Mouse (Mus musculus) frontal cortex, adult 2 months (tissue): Measurements from ENCODE around the gene Ankrd35. TPM values are rescaled to one million over a fixed set of nuclear protein-coding genes. Genes with fewer than 3 reads are reported as not detected.
"Not testable (repeated sequence)": the region's sequence is repeated elsewhere in the genome, so short reads cannot be mapped to it uniquely, and the experiment has no call there.

ENCODE experiments used
- DNase-seq, 2 experiments: peaks; one replicate each; pipeline ENCODE4 v3.0.0; 2022; ENCODE audit warnings: low spot score in 1 of 2; ENCODE audit errors: extremely low spot score in 1 of 2
- polyA plus RNA-seq: library from polyadenylated mRNA; depleted of rRNA; stranded (reverse); fragments of >200 nt; gene quantifications from 2 replicates; pipeline ENCODE4 v1.2.3, GENCODE M21; 2012

Ankrd35 gene
- polyA plus RNA-seq, 1 experiment, result 9.8 TPM

GRCm38 (mm10) chr3:96668424-96669067 is 1.4 kb upstream of the Ankrd35 start:
- no peak for DNase-seq

GRCm38 (mm10) chr3:96671519-96671918 is 1.6 kb downstream of the Ankrd35 start:
- no peak for DNase-seq

DNA sequence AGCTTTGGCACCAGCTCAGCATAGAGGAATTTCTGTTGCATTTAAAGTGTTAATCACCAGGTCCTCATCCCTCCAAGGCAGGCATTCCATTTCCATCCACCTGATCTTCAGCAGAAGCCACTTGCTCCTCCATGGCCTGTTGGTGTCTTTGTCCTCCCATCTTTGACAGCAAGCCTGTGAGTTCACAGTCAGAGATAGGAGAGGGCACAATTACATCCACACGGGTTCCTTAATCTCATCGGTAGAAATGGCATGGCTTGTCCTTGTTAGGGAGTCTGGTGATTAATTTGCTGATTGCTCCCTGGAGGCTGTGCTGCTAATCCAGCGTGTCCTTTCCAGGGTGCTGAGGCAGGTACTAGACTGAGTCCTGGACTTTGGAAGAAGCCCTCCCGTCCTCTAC is 3.6 kb downstream of the Ankrd35 start:
- no peak for DNase-seq

DNA sequence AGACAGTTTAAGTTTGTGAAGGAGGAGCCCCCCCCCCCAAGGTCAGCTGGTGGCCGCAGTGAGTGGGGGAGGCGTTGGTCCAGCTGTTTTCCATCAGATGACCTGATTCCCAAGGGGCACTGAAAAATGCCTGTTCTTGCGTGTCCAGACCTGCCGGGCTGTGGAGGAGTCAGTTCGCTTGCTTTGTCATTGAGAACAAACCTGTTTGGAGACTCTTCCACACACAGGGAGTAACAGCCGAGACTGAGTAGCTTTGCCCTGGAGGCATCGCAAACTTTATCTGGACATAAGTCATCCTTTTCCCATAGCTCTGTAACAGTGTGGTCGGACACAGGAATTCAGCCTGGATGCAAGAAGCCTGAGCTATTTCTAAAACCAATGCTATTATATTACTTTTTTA is 4.5 kb downstream of the Ankrd35 start:
- DNase-seq, result no peak

DNA sequence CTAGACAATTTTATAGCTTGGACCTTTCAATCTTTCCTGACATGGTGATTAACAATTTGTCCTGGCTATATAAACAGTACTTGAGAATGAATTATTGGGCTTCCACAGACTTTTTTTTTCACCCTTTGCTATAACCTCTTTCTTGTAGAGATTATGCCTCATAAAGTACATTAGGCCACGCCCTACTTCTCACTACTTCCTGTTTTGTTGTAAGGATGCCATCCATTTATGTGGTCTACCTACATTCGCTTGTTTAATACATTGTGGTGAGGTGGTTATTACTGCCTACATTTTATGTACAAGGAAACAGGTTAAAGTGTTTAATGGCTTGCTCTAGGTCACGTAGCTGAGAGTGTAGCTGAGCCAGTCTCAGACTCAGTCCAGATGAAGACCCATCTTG is 5.2 kb downstream of the Ankrd35 start:
- DNase-seq, result no peak

DNA sequence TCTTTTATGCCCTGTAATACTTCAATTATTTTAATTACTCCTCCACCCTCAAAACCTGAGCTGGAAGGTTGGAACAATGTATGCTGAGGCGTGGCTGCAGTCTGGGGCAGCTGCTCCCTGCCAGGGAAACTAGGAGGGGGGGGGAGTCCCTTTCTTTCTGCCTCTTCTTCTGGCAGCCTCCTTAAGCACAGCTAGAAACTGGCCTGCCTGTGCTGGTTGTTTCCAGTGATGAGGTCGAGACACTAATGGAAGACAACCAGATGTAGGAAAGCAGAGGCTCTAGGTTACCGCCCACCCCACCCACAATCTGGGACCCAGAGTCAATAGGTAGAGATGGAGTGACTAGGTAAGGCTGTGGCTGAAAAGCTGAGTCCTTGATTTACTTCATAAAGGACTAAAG is 5.8 kb downstream of the Ankrd35 start:
- no peak for DNase-seq

DNA sequence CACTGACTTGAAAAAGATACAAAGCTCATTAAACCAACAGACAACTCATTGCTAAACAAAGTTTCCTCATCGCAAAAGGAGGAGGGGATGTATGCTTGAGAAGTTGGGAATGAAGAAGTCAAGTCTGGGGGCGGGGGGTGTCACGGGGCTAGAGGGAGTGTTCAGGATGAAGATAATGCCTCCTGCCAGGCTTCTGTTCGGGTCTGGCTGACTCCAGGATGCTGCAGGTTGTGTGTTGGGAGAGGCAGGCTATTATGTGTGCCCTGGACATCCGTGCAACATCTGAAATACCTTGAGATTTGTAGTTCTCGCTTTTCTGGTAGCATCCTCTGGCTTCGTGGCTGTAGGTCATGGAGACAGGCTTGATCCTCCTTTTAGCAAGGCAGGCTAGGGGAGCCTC is 8.5 kb downstream of the Ankrd35 start:
- no peak for DNase-seq

GRCm38 (mm10) chr3:96679159-96679674 is 9.3 kb downstream of the Ankrd35 start:
- DNase-seq, result no peak

DNA sequence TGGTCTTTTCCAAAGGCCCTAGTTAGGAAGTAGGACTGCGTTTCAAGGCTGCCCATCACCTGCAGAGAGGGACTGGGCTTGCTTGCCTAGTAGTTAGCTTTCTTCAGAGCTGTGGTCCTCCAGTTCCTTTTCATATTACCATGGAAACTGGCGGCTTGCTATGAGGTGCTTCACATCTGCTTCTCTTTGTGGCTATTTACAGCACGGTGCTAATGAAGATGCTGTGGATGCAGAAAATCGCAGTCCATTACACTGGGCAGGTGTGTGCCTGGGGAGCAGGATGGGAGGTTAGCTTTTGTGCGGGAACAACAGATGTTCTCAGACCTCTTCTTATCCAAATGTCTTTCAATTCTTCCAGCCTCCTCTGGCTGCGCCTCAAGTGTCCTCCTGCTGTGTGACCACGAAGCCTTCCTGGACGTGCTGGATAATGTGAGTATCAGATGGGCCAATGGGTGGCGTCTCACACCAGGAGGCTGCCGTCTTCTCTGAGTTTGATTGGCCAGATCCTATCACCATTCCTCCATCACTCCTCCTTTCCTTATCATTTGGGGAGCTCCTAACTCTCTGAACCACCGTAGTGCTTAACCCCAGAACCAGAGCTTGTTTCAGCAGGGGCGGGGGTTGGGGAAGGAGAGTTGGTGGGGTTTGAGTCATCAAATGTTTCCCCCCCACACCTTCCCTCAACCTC is 10.5 kb downstream of the Ankrd35 start:
- no peak for DNase-seq

- DNase-seq, result no peak
These were observed 13.6 kb downstream of the Ankrd35 start for GRCm38 (mm10) chr3:96683496-96683895.

DNA sequence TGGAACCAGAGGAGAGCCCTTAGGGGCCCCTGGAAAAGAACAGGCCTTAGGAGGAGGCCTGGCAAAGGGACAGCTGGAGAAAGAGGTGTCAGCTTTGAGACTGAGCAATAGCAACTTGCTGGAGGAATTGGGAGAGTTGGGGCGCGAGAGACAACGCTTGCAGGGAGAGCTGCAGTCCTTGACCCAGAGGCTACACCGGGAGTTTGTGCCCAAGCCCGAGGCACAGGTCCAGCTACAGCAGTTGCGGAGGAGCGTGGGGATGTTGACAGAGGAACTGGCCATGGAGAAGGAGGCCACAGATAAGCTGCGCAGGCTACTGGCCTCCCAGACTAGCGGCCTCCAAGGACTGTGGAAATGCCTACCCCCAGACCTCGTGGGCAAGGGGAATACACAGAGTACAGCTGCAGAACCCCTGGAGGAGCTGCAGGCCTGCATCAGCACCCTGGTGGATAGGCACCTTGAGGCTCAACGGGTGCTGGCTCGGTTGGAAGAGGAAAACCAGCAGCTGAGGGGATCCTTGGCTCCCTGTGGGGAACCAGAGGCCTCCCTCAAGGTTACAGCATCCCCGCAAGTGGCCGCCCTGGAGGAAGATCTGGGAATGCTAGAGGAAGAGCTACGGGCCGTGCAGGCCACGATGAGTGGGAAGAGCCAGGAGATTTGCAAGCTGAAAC is 14.4 kb downstream of the Ankrd35 start:
- no peak for DNase-seq

DNA sequence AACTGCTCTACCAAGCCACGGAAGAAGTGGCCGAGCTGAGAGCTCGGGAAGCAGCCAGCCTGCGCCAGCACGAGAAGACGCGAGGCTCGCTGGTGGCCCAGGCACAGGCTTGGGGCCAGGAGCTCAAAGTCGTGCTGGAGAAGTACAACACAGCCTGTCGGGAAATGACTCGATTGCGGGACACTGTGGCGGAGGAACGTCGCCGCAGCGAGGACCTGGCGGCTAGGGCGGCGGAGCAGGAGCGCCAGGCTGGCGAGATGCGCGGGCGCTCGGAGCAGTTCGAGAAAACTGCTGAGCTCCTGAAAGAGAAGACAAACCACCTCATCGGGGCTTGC is 14.9 kb downstream of the Ankrd35 start:
- no peak for DNase-seq

DNA sequence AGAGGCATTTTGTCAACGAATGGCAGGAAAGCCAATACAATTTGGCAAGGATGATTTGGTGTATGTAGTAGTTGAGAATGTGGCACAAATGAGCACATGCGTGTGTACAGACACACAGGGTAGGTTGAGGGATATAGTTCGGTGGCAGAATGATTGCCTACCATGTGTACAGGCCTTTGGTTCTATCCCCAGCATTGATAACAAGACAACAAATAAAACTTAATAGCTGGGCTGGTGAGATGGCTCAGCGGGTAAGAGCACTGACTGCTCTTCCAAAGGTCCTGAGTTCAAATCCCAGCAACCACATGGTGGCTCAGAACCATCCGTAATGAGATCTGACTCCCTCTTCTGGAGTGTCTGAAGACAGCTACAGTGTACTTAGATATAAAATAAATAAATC is 16.1 kb downstream of the Ankrd35 start:
- not testable (repeated sequence) for DNase-seq

- no peak for DNase-seq
These were observed 18.9 kb downstream of the Ankrd35 start for GRCm38 (mm10) chr3:96688854-96689253.

DNA sequence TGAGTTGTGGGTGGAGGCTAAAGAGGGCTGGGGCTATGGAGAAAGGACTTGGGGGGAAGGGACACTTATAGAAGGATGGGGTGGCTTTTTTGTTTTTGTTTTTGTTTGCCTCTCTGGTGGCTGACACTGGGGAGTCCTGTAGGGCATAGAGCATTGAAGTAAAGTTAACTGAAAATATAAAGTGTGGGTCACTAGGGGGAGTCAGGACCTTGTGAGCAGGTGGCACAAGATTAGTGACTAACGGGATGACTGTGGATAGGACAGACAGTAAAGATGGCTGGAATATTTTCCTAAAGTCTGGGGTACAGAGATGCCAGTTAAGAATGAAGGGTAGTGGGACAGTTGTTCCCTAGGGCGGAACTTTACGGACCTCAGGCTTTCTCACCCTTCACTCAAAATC is 20.4 kb downstream of the Ankrd35 start:
- DNase-seq, result no peak

DNA sequence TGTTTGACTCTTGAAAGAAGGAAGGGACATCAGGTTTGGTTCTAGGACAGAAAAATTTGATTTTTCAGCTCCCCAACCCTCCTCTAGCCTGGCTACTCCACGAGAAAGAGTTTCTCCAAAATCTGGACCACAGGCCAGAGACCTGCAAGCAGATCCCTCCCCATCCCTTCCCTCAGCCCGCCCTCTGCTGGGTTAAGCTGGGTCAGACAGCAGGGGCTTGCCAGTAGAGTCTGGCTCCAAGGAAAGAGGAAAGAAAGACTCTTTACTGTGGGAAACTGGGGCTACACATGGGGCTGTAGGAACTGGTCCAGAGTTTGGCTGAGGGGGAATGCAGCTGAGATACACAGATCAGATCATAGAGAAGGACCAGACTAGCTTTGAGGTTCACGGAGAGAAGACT is 22.6 kb downstream of the Ankrd35 start:
- DNase-seq, result no peak

DNA sequence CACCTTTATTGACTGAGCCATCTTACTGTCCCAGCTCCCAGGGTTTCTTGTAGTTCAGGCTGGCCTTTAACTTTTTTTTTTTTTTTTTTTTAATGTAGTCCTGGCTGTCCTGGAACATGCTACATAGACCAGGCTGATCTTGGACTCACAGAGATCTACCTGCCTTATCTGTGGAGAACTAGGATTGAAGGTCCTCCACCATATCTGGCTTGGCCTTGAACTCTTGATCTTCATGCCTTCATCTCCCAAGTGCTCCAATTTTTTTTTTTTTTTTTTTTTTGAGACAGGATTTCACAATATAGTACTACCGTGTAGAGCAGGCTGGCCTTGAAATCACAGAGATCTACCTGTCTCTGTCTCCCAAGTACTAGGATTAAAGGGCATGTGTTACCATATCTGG is 23.6 kb downstream of the Ankrd35 start:
- DNase-seq, result no peak

DNA sequence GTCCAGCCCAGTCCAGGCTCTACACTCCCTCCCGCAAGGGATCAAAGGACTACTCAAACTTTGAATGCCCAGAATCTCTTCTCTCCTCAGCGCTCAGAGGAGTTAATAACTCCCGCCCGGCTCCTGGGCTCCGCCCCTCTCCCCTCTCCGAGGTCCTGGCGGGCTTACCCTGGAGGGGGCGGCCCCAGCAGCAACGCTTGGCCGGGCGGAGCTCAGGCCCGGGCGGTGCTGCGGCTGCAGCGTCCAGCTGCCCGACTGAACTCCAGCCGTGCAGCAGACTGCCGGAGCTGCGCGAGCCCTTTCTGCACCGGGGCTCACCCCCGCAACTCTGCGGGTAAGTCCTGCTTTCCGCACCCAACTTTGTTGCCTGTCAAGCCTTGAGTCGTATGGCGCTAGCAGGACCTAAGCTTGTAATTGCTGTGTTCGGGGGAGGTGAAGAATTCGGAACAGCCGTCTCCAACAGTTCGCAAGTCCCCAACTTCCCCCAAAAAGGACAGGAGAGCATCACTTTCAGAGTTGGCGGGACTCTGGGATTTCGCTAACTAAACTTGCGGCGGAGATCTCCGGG is 26.4 kb downstream of the Ankrd35 start, which contains the start of gene Pias3:
Gene Pias3 (plus strand): TSS at position 187 of the 568 bp plus-strand sequence.
- DNase-seq, result peak in 1 of 2 experiments; percentile 53

- peak; percentile 56 to 77 for DNase-seq
These were observed 27.1 kb downstream of the Ankrd35 start for GRCm38 (mm10) chr3:96696766-96697732.

GRCm38 (mm10) chr3:96698993-96699690 is 29.2 kb downstream of the Ankrd35 start:
- DNase-seq, result no peak
